Mouse (Mus musculus) heart, adult 2 months (tissue): Measurements from ENCODE around the gene Trnp1.

Source experiments
- CTCF ChIP-seq: fragments of 200-600 bp; IDR thresholded peaks from 2 replicates; pipeline ENCODE4 v1.8.1; 2022; ENCODE audit warnings: antibody characterized with exemption, mild to moderate bottlenecking, moderate library complexity
- EP300 ChIP-seq: fragments of 200-500 bp; IDR thresholded peaks from 2 replicates; pipeline ENCODE4 v1.6.1; 2011; ENCODE audit warnings: low read depth, low read length, control low read depth; ENCODE audit not compliant: insufficient read depth
- POLR2A ChIP-seq: fragments of 200-500 bp; IDR thresholded peaks from 2 replicates; pipeline ENCODE4 v1.6.1; 2011; ENCODE audit warnings: mild to moderate bottlenecking, low read depth, low read length, control low read depth; ENCODE audit not compliant: insufficient read depth

DNA sequence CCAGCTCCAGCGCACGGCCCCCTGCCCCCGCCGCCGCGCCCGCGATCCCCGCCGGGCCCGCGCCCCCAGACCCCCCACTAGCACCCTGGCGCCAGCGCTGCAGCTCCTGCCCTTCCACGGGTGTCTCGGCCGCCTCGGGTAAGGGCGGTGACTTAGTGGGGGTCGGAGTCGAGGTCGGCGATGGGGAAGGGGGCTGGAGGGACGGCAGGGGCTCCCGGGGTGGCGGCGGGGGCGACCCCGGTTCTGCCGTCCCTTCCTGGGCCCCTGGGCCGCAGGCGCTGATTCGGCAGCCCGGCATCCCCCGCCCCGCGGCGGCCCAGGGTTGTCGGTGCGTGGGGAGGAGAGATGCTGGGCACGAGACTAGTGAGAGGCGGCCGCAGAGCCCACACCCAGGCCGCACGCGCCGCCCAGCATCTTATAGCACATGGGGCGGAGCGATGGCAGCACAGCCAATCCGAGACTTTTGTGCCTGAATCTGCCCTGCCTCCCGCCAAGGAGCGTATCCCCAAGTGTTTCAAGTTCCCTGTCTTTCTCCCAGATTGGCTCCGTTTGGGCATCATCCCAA, at the start of gene Trnp1:
- TF ChIP-seq CTCF = no peak
- no peak for TF ChIP-seq EP300
- TF ChIP-seq POLR2A = no peak
